Mouse (Mus musculus) thymus, postnatal 25 days (tissue): ENCODE measurements around the gene BC017158.
A peak's percentile ranks its signal among the peaks of the same experiment; 100 is the strongest.

Source experiments
- DNase-seq: peaks from one replicate; pipeline ENCODE4 v3.0.0; 2022

Gene BC017158

GRCm38 (mm10) chr7:128254978-128255377 is 43.0 kb downstream of the BC017158 start:
- DNase-seq, result no peak

GRCm38 (mm10) chr7:128252609-128253008 is 45.4 kb downstream of the BC017158 start:
- DNase-seq, result peak; percentile 93

GRCm38 (mm10) chr7:128251946-128252345 is 46.0 kb downstream of the BC017158 start:
- peak; percentile 38 for DNase-seq

- no peak for DNase-seq
Measured at GRCm38 (mm10) chr7:128249998-128250397, 48.0 kb downstream of the BC017158 start.

GRCm38 (mm10) chr7:128248081-128249042 is 49.6 kb downstream of the BC017158 start:
- no peak for DNase-seq

GRCm38 (mm10) chr7:128247443-128247842 is 50.5 kb downstream of the BC017158 start:
- peak; percentile 78 for DNase-seq

- no peak for DNase-seq
Measured at GRCm38 (mm10) chr7:128246496-128247391, 51.2 kb downstream of the BC017158 start, which contains the start of gene Tgfb1i1. Gene Tgfb1i1, plus strand, starts transcription at chr7:128246812.

- no peak for DNase-seq
Measured at GRCm38 (mm10) chr7:128245547-128245946, 52.4 kb downstream of the BC017158 start.

- DNase-seq, result no peak
Measured at GRCm38 (mm10) chr7:128244410-128245025, 53.5 kb downstream of the BC017158 start.

- no peak for DNase-seq
Measured at GRCm38 (mm10) chr7:128243921-128244320, 54.0 kb downstream of the BC017158 start.

GRCm38 (mm10) chr7:128242331-128242730 is 55.6 kb downstream of the BC017158 start:
- no peak for DNase-seq

GRCm38 (mm10) chr7:128240131-128240784 is 57.7 kb downstream of the BC017158 start:
- DNase-seq, result no peak

- DNase-seq, result peak; percentile 46
Measured at GRCm38 (mm10) chr7:128238991-128239390, 59.0 kb downstream of the BC017158 start.

GRCm38 (mm10) chr7:128237927-128238778 is 59.8 kb downstream of the BC017158 start, which contains the start of gene 9130023H24Rik:
Gene 9130023H24Rik, minus strand, starts transcription at chr7:128238031.
- DNase-seq, result peak; percentile 100

- no peak for DNase-seq
Measured at GRCm38 (mm10) chr7:128237593-128237926, 60.4 kb downstream of the BC017158 start.

- DNase-seq, result peak; percentile 83
Measured at GRCm38 (mm10) chr7:128236856-128237592, 60.9 kb downstream of the BC017158 start, which contains the start of gene Armc5. Gene Armc5, plus strand, starts transcription at chr7:128237342.

- no peak for DNase-seq
Measured at GRCm38 (mm10) chr7:128236426-128236825, 61.5 kb downstream of the BC017158 start.

GRCm38 (mm10) chr7:128235481-128235880 is 62.5 kb downstream of the BC017158 start:
- DNase-seq, result no peak

GRCm38 (mm10) chr7:128234796-128235195 is 63.2 kb downstream of the BC017158 start:
- DNase-seq, result no peak

GRCm38 (mm10) chr7:128231741-128232140 is 66.2 kb downstream of the BC017158 start:
- DNase-seq, result no peak
